Mouse (Mus musculus): ENCODE measurements at regions not wholly inside any gene's neighbourhood (a gene's known extent, or its start where the extent isn't known, plus 50 kb on each side); places are given as distances from the start of the nearest gene placed in this dataset.

DNA sequence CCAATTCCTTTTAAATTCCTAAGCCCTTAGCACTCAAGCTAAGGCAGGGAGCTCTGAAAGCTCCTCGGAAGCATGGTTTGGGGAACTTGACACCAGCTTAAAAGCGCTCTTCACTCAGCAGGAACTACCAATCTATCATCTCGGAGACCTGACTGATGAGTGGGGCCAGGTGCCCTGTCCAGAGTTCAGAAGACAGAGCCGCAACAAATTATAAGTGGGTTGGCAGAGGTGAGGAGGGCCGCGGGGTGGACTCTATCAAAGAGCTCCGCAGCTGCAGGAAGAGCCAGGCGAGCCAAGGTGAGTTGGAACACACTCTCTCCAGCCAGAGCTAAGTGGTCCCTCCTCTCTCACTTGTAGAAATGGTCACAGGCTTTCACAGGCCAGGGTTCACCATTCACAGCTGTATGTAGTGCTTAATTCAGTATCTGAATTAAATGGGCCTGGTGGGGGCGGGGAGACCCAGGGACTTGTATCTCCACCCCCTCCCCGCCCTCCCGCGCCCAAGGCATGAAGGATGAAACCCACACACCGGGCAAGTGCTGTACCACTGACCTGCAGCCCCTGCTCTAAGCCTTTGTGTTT, 180.8 kb downstream of the Stim2 start:
- no peak for DNase-seq (ENCODE audit: low spot score in 2 of 2)
- intact Hi-C loops (cut with DNase I) = no loop called here

DNA sequence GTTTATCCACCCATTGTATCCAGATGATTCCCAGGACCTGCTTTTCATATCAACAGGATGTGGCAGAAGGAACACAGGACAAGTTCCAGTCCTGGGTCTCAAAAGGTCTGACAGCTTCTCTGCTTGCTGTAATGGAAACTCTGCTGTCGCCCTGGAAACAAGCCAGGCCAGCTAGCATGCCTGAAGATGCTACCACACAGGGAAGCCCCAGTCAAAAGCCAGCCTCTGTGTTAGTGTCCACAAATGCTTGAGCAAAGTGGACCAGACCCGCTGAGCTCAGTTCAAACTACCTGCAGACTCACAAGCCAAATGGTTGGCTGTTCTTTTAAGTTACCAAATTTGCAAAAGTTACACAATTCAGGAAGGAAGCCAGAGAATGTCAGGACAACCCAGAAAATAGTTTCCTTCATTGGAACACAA, 181.9 kb downstream of the Stim2 start:
- intact Hi-C loops (cut with DNase I) = no loop called here
- DNase-seq (ENCODE audit: low spot score in 2 of 2) = no peak

DNA sequence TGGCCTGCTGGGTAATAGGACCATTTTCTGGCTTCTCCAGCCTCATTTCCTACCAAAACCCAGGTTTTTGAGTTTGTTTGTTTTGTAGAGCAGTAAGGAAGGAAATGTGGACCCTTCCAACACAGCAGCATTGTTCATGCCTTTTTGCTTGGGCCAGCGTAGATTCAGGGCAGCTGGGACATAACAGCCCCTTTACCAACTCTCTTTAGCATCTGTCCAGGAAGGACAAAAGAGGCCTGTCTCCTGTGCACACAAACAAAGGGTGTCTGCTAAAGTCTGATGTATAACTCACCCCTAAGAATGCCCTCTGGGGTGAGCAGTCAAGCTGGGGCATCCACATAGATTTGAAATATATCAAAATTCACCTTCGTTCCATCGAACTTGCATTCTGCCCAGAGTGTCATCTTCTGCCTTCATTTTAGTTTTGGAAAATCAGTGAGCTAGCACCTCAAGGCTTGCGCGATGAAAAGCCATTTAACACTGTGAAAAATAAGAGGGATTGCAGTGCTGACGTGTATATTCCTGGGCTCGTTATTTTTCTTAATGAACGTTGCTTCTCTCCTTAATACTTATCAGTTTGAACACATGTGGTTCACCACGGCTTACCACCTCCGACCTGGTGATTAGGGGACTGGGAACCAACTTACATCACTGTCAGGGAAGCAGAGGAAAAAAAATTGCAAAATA, 182.5 kb downstream of the Stim2 start:
- intact Hi-C loops (cut with DNase I) = no loop called here
- no peak for DNase-seq (ENCODE audit: low spot score in 2 of 2)

DNA sequence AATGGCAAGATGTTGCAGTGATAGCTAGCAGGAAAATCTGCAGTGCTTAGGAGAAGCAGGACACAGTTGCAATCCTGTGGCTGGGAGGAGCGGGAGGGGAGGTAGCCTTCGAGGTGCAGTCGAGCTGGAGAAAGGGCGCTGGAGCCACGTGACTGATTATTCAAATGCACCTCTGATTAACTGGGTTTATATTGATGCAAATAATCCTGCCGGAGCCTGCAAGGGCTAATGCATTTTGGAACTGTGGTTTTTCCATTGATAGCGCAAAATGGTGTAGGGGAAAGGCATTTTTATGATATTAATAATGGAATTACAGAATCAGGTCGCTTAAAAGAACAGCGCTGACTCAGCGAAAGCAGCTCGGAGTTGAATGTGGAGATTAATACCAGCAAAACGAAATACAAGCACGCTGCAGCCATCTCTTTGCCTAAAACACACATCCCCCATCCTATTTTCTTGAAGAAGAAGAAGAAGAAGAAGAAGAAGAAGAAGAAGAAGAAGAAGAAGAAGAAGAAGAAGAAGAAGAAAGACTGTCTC, 183.1 kb downstream of the Stim2 start:
- no peak for DNase-seq (ENCODE audit: low spot score in 2 of 2)
- intact Hi-C loops (cut with DNase I) = no loop called here

DNA sequence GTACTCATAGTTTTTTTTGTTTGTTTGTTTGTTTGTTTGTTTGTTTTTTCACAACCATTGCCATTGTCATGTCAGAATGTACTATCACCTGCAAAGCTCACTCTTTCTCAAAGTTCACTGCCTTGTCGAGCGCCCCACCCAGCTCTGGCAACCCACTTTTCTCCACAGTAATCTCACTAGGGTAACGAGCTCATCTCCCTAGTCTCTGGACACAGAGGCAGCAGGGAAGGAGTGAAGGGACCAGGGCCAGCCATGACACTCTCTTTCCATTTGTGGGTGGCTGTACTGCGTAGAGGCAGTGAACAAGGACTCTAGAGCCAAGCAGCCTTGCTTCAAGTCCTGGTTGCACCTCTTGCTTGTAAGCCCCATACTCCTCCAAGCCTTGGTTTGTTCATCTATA, 184.5 kb downstream of the Stim2 start:
- intact Hi-C loops (cut with DNase I) = no loop called here
- DNase-seq (ENCODE audit: low spot score in 2 of 2) = no peak

DNA sequence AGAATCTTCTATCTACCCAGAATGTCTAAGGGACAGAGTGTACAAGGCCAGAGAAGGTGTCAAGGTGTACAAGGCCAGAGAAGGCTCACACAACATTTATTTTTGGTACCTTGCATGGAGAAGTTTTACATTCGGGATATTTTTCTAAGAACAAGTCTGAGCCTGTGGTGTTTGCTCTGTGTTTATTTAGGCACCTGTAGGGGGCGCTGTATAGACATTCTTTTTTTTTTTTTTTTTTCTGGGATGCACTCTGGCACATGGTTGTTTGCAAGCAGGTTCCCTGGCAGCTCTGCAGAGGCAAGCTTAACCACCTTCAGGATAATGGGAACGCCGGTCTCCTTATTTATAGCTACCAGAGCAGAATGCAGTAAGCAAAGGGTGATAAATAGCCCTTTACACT, 187.4 kb downstream of the Stim2 start:
- intact Hi-C loops (cut with DNase I) = no loop called here

DNA sequence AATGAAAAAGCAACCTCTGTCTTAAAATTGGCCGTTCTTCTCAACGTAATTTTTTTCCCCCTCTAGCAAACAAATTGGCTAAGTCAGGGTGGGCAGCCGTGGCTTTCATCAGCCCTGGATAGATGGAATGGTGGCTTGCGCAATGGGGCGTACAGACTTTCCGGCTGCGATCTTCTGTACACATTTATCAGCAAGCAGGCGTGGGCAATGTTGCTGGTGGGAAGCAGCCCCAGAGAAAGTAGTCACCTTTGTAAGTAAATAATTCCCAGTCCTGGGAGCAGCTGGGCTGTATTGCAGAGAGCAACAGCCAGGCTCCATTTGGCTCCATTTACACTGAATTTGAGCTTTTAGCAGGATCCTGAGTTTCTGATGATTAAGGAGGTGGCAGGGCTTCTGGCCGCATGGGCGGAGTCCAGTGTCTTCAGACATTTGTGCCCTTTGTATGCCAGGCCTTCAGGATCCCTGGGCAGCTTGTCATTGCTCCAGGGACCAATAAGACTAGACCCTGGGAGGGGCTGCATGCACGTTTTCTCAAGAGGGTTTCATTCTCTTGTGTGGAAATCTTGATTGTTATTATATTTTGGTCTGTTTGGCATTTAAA, 187.9 kb downstream of the Stim2 start:
- no peak for DNase-seq (ENCODE audit: low spot score in 2 of 2)
- intact Hi-C loops (cut with DNase I) = no loop called here

More for the DNA sequence above, 187.4 kb downstream of the Stim2 start:
- no peak for DNase-seq (ENCODE audit: low spot score in 2 of 2)

DNA sequence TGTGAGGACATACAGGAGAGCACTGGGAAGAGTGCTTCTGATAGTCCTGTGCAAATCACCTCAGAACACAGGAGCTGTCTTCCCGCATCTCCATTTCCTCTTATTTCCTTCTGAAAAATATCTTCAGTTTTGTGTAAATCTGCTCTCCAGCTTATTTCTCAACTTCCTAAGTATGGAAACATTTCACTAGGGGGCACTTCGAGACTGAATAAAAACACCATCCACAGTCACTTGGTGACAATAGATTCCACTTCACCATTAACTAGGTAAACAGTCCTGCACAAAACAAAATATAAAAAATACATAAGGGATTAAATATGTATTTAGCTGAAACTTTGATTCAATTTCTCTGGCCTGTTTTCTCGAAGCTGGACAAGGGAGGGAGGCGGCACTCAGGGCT, 193.4 kb downstream of the Stim2 start:
- peak; percentile 46 to 50 for DNase-seq (ENCODE audit: low spot score in 2 of 2)
- intact Hi-C loops (cut with DNase I) = no loop called here

DNA sequence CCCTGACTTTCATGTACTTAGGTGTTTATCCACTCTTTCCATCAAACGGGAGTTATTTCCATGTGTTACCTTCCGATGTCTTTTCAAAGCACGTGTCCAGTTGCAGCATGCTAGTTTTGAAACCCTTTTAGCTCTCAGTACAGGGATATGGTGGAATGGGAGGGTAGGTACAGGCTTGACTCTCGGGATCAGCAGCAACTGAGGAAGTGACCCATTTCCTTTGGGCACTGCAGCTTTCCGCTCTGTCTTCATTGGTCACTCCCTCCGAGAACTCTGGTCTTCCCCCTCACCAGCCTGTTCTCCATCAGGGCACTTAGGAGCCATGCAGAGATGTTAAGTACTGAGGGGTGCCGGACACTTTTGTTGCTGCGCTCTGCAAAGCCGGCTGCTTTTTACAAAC, 196.5 kb downstream of the Stim2 start:
- intact Hi-C loops (cut with DNase I) = no loop called here

DNA sequence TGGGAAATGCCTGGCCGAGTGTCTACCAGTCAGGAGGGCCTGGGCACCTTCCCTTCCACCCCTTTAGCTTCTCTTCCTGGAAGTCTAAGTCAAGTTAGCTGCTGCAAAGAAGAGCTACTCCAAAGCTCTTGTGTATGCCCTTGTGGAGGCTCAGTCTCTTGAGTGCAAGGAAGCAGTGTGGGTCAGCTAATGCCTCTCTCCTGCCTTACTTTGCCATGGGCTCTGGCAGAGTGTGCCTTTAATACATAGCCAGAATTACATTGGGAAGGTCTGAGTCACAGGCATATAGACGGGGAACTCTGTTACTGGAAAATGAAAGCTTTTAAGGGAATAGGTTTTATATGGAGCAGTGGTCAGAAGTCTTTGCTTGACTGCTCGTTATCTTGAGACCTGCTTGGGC, 201.7 kb downstream of the Stim2 start:
- DNase-seq (ENCODE audit: low spot score in 2 of 2) = no peak
- intact Hi-C loops (cut with DNase I) = no loop called here

More for the DNA sequence above, 196.5 kb downstream of the Stim2 start:
- no peak for DNase-seq (ENCODE audit: low spot score in 2 of 2)

DNA sequence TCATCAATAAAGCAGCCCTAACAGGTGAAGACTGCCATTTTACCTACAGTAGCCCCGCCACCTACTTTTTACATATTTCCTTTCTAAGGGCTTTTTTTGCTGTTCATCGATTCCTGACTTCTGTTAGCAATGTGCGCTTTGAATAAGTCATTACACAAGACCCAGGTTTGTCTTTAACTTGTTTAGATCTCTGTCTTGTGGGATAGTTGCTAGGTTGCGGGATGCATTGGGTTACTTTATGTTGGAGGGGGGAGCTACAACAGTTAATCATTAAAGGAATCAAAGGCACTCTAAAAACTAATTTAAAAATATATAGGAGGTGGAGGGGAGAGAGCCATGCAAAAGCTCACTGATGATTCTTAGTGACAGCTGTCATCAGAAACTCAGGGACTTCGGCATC, 202.3 kb downstream of the Stim2 start:
- no peak for DNase-seq (ENCODE audit: low spot score in 2 of 2)
- intact Hi-C loops (cut with DNase I) = no loop called here

DNA sequence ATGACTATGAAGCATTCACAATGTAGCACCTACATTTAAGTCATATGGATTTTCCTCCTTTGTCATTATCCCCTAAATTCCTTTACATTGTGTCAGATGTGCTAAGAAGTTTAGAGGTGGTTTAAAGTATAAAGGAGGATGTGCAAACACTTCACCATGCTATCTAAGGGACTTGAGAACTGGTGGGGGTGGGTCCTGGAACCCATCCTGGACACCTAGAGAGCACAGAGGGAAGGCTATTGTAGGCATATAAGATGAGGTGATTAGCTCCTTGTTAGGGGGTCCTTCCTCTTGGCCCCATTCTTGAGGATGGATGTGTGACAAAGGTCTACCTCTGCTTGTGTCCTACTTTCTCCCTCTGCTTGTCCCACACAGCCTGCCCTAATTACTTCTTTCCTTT, 213.2 kb downstream of the Stim2 start:
- intact Hi-C loops (cut with DNase I) = no loop called here
- no peak for DNase-seq (ENCODE audit: low spot score in 2 of 2)

DNA sequence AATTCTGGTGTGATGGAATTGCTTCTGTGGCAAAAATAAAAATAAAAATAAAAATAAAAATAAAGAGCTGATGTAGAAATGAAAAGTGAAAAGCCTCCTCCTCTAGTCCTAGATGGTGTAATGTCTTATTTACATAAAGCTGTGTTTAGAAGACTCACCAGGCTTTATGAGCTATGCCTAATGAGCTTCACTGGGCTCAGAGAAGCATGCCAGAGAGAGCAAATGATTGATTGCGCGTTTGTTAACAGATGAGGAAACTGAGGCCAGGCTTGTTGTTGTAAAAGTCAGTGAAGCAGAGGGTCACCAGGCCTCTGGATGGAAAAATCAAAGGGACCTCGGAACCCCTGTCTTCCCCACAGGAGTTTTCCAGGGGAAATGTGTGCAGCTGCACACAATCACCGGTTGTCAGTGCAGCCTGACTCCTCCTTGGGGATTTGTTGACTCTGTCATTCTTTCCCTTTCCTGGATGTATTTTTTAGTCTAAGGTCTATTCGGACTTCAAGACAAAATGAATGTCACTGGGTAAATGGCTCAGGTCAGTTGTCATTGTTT, 213.8 kb downstream of the Stim2 start:
- no peak for DNase-seq (ENCODE audit: low spot score in 2 of 2)
- intact Hi-C loops (cut with DNase I) = no loop called here

DNA sequence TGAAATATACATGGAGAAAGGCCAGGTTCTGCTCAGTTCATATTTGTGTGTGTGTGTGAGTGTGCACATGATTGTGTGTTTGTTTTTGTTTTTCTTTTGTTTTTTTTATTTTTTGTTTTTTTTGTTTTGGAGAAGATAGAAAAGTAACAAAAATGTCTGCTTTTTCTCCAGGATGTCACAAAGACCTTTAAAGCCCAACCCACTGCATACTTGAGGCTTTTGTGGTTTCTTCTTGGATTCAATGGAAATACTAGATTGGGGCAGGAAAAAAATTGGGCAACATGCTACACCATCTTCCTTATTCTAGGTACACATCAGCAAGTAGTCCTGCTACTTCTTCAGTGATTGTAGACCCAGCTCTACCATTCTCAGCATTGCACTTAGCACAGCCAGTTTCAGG, 226.7 kb downstream of the Stim2 start:
- DNase-seq (ENCODE audit: low spot score in 2 of 2) = no peak
- intact Hi-C loops (cut with DNase I) = no loop called here

DNA sequence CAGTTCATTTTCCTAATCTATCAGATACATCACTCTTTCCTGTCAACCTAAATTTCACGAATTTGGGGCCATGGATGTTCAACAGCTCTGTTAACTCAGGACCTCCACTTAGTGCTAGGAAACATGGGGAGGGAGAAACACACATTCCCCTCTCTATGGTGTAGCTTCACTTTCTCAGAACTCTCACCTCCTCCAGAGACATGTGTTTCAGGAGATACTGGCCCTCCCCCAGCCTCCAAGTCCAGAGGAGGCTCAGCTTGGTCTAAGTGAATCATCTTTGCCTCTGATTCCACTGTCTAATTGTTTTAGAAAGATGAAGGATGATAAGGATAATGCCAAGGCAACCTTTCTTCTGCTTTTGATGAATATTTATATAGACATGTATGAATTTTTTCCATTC, 236.3 kb downstream of the Stim2 start:
- peak in 1 of 2 experiments; percentile 14 for DNase-seq (ENCODE audit: low spot score in 2 of 2)

DNA sequence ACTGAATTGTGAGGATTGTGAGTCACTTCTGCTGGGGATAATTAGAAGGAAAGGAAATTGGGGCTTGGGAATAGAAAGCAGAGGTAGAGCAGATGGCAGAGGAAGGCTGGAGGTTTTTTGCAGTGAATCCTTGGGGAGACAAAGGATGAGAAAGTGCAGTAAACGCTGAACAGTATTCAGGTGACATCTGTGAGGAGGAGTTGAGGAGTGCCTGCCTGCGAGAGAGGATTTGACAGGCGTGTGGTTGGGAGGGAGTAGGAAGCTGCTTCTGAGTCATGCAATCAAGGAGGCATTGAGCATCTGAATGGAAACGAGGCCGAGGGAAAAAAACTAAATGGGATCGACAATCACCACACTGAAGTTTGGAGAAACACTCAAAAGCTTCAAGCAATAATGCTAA, 236.9 kb downstream of the Stim2 start:
- peak; percentile 52 to 65 for DNase-seq (ENCODE audit: low spot score in 2 of 2)
- intact Hi-C loops (cut with DNase I) = no loop called here

More for the DNA sequence above, 236.3 kb downstream of the Stim2 start:
- intact Hi-C loops (cut with DNase I) = no loop called here

DNA sequence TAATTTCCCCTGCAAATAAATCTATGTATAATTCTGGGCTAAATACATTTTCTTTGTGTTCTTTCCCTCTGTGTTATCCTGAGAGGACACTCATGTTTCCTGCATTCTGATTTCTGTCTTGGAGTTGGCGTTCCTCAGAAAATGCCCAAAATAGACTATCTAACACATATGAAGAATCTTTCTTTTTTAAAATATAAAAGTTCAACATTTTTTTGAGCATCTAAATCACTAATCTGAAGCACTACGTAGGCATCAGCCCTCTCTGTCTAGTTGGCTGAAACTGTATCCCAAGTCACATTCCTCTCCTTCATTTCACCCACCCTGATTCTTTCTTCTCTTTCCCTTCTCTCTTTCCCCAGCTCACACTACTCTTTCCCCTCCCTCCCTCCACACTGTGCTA, 238.9 kb downstream of the Stim2 start:
- intact Hi-C loops (cut with DNase I) = no loop called here

DNA sequence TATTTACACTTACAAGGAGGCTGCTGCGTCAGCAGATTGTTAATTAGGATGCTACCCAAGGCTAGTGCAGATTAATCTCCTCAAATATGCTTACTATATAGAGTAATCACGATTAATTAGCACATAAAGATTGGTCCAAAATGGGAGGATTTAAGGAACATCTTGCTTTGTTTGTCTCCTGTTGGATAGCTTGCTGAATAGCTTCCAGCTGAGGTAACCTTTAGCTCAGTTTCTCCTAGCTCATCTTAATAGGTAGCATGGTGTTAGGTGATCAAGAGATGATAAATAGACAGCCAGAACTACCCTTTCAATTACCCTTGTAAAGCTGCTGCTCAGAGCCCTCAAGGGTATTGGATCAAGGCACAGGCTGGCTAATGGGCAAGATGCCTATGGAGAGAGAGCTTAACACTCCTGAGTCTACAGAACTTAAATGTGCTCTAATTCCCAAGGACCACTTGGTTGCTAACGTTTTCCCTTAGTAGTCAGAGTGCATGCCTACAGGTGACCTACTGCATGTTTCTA, 240.4 kb downstream of the Stim2 start:
- intact Hi-C loops (cut with DNase I) = no loop called here
- no peak for DNase-seq (ENCODE audit: low spot score in 2 of 2)

More for the DNA sequence above, 238.9 kb downstream of the Stim2 start:
- peak in 1 of 2 experiments; percentile 21 for DNase-seq (ENCODE audit: low spot score in 2 of 2)

DNA sequence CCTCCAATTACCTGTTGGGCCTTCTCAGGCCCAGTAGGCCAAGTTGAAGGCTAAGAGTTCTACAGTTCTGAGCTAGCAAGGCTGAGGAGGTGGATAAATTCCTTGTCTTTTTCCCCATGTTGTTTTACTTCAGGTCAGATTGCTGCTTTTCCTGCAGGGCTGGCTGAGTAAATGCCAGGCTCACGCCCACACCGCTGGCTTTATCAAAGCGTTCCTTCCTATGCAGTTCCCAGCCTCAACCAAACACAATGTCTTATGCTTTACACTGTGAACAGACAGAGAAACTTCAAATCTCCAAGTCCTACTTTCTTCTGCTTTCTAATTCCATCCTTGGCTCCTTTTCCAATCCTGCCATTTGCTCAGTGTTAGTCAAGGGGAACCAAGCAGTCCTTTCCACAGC, 241.3 kb downstream of the Stim2 start:
- intact Hi-C loops (cut with DNase I) = no loop called here
- peak; percentile 36 to 37 for DNase-seq (ENCODE audit: low spot score in 2 of 2)

DNA sequence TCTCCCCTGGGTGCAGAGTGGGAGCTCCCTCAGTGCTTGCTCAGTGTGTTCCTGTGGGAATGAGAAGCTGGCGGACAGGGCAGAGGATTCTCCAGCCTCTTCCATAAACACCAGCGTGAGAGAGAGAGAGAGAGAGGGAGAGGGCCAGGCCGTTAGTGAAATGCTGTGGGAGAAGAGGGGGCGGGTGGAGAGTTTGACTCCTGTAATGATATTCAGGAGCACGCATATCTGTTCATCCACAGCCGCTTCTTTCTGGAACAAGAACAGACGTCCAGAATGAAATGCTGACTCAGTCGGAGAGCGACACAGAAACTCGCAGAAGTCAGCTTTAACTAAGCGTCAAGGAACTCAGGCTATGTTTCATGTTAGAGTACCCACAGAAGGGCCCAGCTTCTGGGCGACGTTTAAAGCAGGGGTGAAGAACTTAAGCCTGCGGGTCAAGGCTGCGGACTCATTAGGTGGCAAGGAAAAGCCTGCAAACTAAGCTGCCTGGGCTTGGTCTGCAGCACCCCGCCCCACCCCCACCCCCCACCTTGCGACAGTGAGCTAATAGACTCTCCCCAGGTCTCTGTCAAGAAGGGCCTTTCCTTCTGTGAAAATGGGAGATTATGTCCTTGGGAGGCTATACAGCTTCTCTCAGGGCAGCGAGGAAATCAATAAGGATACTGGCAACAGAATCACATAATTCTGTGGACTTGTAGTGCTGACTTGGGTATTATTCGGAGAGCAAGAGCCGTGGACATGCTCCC, 243.0 kb downstream of the Stim2 start:
- peak; percentile 49 to 52 for DNase-seq (ENCODE audit: low spot score in 2 of 2)
- intact Hi-C loops (cut with DNase I) = no loop called here
